Mouse (Mus musculus): Measurements from ENCODE around the gene Intu.

- no peak for TF ChIP-seq CTCF (IDR thresholded peaks at IDR 0.05; ENCODE audit: low read depth)
- TF ChIP-seq EP300 (optimal IDR thresholded peaks at IDR 0.05) = no peak
These were observed 173.8 kb downstream of the Intu start for GRCm38 (mm10) chr3:40704816-40705430.
